Mouse (Mus musculus) heart, postnatal 0 days (tissue): ENCODE measurements around the gene Crcp.

Source experiments
- CTCF ChIP-seq: IDR thresholded peaks from 2 replicates; pipeline ENCODE4 v1.5.1; 2016; ENCODE audit warnings: antibody characterized with exemption, control low read depth, low read depth
- EP300 ChIP-seq: IDR thresholded peaks from 2 replicates; pipeline ENCODE4 v1.6.1; 2016; ENCODE audit warnings: antibody characterized with exemption, low read depth

- no peak for TF ChIP-seq CTCF
- TF ChIP-seq EP300, result no peak
Observed at GRCm38 (mm10) chr5:130031410-130032390, 2.6 kb downstream of the Crcp start.
